Mouse (Mus musculus) hematopoietic stem cell, adult 5-6 weeks (primary cell): ENCODE data around the gene Dpm3. TPM values are rescaled to one million over a fixed set of nuclear protein-coding genes. Genes with fewer than 3 reads are reported as not detected.
A peak's percentile ranks its signal among the peaks of the same experiment; 100 is the strongest.

Source experiments
- ATAC-seq, 2 experiments: fragments of 125-278 bp in 1 of 2; replicated peaks in 1 of 2; 2 replicates each; pipeline ENCODE4 v1.8.0; 2016 to 2017; ENCODE audit warnings: inconsistent platforms in 2 of 2, mild to moderate bottlenecking in 2 of 2, moderate number of reproducible peaks in 2 of 2, low read depth in 1 of 2, moderate TSS enrichment in 1 of 2; ENCODE audit not compliant: low FRiP score in 2 of 2, poor library complexity in 2 of 2, severe bottlenecking in 2 of 2, insufficient read depth in 1 of 2, low TSS enrichment in 1 of 2
- total RNA-seq: library from RNA; stranded (forward); fragments of 172-1452, 232-1000 nt; gene quantifications from 2 replicates; pipeline ENCODE4 v1.2.3, GENCODE M21; 2017

Gene Dpm3
- total RNA-seq, 1 experiment from 2014 or later = 96.1 TPM

DNA sequence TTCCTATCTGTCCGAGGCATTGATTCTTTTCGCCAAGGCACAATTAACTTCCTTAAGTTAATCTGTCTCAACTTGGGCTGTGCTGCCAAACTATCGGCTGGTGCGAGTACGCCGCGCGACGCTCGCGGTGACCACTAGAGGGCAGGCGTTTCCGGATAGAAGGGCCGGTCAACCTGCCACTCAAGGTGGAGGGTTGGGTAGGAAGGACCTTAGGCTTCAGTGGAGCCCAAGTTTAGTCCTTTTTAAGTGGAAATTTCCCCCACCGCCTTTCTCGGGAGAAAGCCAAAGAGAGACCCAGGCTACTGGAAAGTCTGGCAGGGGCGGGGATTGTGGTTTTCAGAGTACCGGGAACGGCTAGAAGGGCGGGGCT is 31.0 kb upstream of the Dpm3 start:
- ATAC-seq = peak; percentile 77 to 80

DNA sequence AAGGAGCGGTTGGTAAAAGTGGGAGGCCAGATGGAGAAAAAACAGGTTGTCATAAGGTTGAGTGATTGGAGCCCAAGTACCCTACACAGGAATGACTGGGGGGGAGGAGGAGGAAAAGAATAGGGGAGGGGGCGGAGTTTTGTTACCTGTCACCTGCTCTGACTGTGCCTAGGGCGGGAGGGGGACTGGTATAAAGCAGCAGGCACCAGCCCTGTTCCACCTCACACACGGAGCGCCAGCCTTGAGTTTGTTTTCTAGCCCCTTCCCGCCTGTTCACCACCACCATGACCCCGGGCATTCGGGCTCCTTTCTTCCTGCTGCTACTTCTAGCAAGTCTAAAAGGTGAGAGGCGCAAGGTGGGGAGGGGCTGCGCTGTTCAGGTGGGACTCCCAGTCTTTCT is 30.3 kb upstream of the Dpm3 start, which contains the start of gene Muc1:
Gene Muc1 (plus strand): TSS at position 222 of the 400 bp plus-strand sequence.
- ATAC-seq = no peak

DNA sequence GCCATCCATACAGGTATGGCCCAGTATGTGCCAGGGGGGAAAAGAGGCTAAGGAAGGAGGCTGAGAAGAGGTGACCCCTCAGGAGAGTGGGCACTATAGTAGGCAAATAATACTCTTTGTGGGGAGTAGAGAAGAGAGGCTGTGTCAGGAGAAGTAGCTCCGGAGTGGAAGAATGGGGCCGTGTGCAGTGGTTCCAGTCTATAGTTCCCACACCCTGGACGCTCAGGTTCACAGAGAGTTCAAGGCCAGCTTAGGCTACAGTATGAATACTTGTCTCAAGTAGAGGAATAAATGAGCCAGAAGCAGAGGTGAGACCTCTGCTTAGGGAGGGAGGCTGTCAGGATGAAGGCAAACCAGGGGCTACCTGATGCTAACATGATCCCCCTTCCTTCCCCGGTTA is 29.9 kb upstream of the Dpm3 start:
- ATAC-seq = no peak

DNA sequence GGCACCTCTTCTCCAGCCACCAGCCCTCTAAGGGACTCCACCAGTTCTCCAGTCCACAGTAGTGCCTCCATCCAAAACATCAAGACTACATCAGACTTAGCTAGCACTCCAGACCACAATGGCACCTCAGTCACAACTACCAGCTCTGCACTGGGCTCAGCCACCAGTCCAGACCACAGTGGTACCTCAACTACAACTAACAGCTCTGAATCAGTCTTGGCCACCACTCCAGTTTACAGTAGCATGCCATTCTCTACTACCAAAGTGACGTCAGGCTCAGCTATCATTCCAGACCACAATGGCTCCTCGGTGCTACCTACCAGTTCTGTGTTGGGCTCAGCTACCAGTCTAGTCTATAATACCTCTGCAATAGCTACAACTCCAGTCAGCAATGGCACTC is 28.6 kb upstream of the Dpm3 start:
- no peak for ATAC-seq

DNA sequence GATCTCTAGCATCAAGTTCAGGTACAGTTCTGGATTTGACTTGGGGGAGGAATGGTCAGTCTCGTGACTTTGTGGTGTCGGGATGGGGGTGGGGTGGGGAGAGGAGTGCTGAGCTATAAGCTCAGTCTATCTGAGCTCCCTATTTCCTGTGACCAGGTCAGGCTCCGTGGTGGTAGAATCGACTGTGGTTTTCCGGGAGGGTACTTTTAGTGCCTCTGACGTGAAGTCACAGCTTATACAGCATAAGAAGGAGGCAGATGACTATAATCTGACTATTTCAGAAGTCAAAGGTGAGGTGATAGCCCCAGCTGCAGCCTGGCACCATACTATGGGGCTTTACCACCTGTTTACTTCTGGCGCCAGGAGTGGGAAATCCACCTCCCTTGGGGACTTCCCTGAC is 27.8 kb upstream of the Dpm3 start:
- no peak for ATAC-seq

DNA sequence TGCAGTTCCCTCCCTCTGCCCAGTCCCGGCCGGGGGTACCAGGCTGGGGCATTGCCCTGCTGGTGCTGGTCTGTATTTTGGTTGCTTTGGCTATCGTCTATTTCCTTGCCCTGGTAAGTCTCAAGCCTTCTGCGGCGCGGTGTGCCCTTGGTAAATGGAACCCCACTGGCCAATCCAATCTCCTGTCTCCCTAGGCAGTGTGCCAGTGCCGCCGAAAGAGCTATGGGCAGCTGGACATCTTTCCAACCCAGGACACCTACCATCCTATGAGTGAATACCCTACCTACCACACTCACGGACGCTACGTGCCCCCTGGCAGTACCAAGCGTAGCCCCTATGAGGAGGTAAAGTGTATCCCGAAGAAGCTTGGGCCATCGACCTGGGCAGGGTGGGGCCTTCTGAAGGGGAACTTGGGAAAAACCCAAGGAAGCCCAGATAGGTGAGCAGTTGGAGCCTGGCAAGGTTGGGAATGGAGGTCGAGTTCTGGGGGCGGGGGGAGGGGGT is 27.3 kb upstream of the Dpm3 start:
- no peak for ATAC-seq

DNA sequence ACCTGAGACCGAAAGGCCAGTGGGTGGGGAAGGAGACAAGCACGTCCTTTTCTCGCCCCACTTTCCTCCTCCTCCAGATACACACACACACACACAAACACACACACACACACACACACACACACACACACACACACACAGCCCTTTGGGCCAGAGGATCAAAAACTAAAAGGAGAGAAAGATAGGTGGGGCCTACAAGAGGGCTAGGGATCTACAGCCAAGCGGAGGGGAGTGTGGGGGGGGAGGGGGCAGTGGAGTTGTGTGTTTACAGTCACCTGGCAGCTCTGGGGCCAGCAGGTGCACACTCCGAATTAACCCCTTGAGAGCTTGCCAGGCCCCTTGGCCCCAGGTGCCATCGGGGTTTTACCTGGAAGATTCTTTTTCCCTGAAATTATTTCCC is 26.5 kb upstream of the Dpm3 start:
- ATAC-seq = no peak

DNA sequence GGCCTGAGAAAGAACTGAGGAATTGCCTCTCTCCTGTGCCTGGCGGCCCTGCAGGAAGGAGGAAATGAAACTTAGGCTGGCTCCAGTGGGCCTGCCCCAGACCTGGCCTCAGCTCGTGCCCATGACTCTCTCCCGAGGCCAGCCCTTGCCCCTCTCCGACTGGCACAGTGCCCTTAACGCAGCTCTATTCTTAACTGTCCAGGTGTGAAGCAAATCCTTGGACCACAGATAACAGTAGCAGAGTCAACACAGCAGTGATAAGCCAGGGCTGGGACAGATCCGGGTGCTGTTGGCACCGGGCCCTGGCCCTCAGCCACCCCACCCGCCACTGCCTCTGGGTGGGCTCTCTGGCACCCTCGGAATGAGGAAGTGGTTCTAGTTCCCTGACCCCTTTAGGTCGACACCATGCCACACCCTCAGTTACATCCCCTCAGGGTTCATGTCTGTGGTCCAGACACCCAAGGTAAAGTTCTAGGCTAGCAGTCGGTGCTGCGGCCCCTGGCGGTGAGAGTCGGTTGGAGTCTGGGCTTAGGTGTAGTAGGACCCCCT is 25.5 kb upstream of the Dpm3 start:
- ATAC-seq = peak; percentile 56 to 68

DNA sequence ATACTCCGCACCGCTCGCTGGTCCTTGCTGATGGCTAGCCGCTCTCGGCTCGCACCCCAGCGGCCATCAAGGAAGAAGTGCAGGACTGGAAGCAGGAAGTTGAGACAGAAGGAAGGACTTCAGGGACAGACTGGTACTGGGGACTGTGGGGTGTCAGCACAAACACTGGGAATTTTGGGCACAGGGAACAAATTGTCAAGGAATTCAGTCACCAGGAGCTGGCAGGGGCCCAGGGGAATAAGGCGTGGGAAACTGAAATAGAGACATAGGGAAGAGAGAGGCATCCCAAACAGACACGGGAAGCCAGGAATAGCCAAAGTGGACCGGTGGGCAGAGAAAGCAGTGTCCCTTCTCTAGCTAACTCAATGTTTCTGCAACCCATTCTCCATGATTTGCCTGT is 22.6 kb upstream of the Dpm3 start:
- no peak for ATAC-seq

DNA sequence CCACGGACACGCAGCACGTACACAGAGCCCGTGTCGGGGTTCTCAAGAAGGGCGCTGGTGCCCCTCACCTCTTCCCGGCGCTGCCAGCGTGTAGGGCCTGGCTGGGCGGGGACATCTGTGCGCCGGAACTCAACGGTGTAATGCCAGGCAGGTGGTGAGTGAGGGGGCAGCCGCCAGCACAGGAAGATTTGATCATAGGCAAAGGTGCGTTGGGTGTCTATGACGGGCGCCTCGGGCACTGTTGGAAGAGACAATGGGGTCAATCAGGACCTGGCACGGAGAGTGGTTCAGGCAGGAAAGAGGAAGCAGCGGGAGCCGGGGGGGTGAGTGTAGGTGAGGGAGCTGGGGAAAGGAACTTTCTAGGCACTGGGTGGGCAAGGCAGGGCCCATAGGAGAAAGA is 21.5 kb upstream of the Dpm3 start:
- ATAC-seq = no peak

DNA sequence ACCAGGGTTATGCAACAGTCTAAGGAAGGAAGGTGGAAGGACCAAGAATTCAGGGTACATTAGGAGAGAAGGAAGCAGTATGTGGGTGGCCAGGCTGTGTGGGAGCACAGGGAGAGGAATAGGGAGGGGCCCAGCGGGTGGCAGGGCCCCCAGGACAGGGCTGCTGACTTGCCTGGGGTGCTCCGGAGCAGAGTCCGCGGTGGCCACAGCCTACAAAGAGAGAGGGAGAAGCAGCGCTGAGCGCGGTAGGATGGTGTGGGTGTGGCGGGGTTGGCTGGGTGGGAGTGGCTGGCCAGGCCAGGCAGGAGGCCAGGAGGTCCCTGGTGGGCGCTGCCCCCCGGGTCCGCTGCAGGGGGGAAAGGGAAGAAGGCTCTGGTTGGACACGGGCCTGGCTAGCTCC is 20.7 kb upstream of the Dpm3 start:
- ATAC-seq = no peak

DNA sequence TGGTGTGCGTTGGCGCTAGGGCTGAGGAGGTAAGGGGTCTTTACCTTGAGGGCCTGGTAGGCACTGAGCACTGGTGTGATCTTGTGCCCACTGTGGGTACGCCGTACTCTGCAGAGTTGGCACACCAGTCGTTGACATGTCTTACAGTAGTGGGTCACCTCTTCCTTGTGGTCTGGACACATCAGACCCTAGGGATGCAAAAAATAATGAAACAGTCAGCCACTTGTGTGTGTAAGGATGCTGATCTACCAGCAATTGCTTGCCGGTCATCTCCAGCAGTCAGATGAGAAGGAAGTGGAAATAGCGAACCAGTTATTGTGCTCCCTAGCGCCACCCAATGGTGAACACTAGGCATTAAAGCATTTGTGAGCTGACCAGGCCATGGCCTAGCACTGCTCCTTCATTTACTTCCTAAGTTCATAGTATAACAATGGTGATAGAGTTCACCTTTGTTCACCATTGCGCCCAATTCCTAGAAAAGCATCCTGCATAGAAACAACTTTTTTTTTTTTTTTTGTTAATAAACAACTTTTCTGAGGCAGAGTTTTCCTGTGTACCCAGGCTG is 16.7 kb upstream of the Dpm3 start:
- 0 out of 4 replicates have a peak, but pooled peaks have one; percentile 24 to 26 for ATAC-seq

DNA sequence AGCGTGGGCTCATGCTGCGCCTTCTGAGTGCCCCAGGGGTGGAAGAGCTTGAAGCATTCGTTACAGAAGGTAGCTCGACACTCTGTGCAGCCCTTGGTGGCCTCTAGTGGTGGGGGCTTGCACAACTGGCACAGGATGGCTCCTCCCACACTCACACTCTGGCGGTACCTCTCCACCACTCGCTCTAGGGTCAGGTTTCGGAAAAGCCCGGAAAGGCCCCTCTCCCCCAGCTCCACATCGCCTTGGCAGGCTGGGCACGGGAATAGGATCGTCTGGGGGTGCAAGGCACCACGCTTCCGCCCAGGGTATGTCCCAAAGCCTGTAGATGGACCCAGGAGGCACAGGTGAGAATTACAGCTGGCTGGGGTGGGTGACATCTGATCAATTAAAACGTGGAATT is 15.5 kb upstream of the Dpm3 start:
- ATAC-seq = peak; percentile 74 to 80

DNA sequence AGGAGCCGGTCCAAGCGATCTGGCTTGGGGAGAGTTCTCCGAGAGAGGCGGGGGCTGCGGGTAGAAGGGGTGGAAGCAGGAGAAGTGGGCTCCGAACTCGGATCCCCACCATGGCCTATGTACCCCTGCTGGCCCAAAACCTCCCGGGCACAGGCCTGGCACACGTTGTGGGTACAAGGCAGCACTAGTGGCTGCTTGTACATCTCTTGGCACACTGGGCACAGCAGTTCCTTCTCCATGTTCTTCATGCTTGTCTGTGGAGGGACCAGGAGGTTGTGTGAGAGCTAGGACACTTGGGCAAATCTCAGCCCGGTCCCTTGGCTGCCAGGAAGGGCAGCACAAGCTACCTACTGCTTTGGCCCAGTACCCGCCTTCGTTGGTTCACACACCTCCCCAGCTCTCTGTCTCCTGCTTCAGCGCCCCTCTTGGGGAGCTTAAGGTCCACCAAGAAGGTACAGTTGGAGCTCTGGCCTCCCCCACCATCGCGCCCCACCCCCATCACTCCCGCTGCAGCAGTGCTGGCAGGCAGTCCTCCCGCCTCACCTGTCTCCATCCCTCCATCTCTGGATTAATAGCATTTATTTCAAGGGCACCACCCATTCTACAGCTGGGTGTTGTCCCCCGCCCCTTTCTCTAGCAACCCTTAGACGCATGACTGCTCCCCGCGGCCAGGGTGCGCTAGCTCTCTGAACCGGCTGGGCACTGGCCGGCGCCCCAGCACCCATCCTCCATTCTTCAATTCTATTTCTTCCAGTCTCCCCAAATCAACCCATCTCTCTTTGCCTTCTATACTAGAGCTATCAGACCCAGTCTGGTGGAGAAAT is 14.8 kb upstream of the Dpm3 start:
- ATAC-seq = peak; percentile 20 to 29; a peak in 2 of 4 replicates

DNA sequence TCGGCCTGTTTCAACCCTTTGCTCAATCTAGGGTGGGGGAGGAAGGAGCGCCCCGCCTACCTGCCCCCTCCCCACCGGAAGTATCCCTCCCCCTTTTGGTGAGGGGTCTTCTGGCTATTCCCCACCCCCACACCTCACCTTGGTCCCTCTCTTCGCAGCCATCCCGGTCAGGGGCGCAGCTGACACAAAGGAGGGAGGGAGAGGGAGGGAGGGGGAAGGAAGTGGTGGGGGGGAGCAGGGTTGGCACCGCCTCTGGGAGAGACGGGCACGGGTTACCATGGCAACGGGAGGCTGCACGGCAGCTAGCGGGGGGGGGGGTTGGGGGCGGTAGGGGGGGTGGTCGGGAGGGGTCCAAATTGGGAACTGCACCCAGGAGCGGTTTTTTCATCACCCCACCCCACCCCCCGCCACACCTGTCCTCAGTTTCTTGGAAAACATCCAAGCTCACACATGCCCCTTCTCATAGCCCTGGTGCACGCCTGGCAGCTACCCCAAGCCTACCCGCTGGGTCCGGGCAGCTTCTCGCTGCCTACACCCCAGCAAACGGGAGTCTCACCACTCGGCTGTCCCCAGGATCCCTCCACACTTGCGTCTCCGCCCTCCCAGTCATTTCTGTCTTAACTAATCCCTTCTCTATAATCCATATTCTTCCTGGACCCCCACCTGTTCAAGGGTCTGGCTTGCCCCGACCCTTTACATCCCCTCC is 14.0 kb upstream of the Dpm3 start:
- no peak for ATAC-seq

DNA sequence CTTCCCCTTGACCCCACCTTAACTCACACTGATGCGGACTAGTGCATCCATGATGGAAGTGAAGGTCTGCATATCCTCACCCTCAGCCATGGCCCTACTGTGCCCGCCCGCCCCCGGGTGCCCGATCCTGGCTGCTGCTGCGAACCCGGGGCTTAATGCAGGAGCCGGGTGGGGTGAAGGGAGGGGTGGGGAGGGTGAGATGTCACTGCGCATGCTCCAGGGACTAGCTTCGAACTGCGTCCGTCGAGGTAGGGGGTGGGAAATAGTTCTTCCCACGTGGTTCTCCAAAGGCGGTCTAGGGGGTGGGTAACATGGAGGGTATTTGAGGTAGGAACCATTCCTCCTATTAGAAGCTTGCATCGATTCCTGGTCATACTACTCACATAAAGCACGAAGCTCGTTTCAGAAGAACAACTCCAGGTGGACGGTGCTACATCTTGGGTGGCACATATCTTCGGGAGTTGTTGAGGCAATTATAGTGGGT is 13.4 kb upstream of the Dpm3 start, which contains the start of gene Krtcap2:
Gene Krtcap2 (plus strand): TSS at position 279 of the 484 bp plus-strand sequence.
- no peak for ATAC-seq

DNA sequence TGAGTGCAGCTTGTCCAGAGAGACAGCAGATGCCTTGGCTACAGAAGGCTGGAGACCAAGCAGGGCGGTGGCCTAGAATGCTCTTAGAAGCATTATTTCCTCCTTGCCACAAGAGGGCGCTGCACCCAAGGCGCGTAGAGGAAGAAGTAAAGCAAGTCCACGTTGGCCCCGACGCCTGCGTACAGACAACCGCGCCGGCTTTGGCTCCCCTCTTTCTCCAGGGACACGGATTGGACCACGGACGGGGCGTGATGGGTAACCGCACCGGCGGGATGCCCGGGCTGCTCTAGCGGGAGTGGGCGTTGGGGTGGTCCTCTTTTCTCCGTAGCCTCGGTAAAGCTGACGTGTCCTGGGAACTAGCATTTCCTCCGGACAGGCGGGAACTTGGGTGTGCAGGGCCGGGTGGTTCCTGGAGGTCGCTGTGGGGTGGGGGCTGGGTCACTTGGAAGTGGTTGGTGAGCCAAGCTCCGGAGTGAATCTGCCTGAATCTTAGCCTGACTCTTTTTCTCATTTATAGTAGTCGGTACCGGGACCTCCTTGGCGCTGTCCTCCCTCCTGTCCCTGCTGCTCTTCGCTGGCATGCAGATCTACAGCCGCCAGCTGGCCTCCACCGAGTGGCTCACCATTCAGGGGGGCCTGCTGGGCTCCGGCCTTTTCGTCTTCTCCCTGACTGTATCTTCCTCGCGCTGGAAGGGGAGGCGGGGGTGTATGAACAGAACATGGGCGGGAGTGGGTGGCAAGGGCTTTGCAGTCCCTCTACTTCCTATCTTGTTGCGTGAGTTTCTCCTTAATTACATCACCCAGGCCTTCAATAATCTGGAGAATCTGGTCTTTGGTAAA is 12.7 kb upstream of the Dpm3 start, which contains the start of gene Trim46:
Gene Trim46 (minus strand): TSS at position 49 of the 840 bp plus-strand sequence.
- peak; percentile 66 to 70 for ATAC-seq
